Mouse (Mus musculus): ENCODE results near the gene Rap1gap. TPM values are rescaled to one million over a fixed set of nuclear protein-coding genes. Genes with fewer than 3 reads are reported as not detected.

Gene Rap1gap
- polyA plus RNA-seq, 1 experiment from 2014 or later = 6.1 TPM

- no peak for ATAC-seq (ENCODE audit: extremely low read depth, insufficient number of reproducible peaks, low FRiP score, low TSS enrichment)
- Histone ChIP-seq H3K4me3 (no peak overlapping the region), H3K27me3 (replicated peaks) (peaks cover 41% of the 10 kb centered on the region), H3K4me1 (peaks cover 51% of the 10 kb centered on the region), H3K27ac (replicated peaks) (no peak overlapping the region), H3K9ac (no peak overlapping the region), H3K4me2 (no peak overlapping the region), H3K36me3 (no peaks in the 10 kb centered on the region), H3K9me3 (no peaks in the 10 kb centered on the region)
- WGBS = 61% methylated on average over 13 of the region's 13 CpGs
Observed at GRCm38 (mm10) chr4:137697156-137697885, 32.8 kb downstream of the Rap1gap start.

- Histone ChIP-seq H3K36me3 (no peaks in the 10 kb centered on the region), H3K4me2 (no peak overlapping the region), H3K27me3 (replicated peaks) (peaks cover 41% of the 10 kb centered on the region), H3K4me1 (peaks cover 51% of the 10 kb centered on the region), H3K9me3 (no peaks in the 10 kb centered on the region), H3K27ac (replicated peaks) (0 out of 2 replicates have a peak overlapping the region, but pooled peaks have one; percentile 24), H3K9ac (no peak overlapping the region), H3K4me3 (no peak overlapping the region)
- WGBS = 61% methylated on average over 7 of the region's 7 CpGs
- ATAC-seq (ENCODE audit: extremely low read depth, insufficient number of reproducible peaks, low FRiP score, low TSS enrichment) = no peak
Observed at GRCm38 (mm10) chr4:137698076-137698985, 33.8 kb downstream of the Rap1gap start.

- Histone ChIP-seq H3K4me2 (no peak overlapping the region), H3K9ac (no peak overlapping the region), H3K4me3 (no peak overlapping the region), H3K9me3 (no peaks in the 10 kb centered on the region), H3K36me3 (no peaks in the 10 kb centered on the region), H3K27me3 (replicated peaks) (peaks cover 43% of the 10 kb centered on the region), H3K27ac (replicated peaks) (no peak overlapping the region), H3K4me1 (peaks cover 51% of the 10 kb centered on the region)
- no peak for ATAC-seq (ENCODE audit: extremely low read depth, insufficient number of reproducible peaks, low FRiP score, low TSS enrichment)
- 43% methylated on average over 21 of the region's 21 CpGs for WGBS
Observed at GRCm38 (mm10) chr4:137699264-137700211, 35.0 kb downstream of the Rap1gap start.

DNA sequence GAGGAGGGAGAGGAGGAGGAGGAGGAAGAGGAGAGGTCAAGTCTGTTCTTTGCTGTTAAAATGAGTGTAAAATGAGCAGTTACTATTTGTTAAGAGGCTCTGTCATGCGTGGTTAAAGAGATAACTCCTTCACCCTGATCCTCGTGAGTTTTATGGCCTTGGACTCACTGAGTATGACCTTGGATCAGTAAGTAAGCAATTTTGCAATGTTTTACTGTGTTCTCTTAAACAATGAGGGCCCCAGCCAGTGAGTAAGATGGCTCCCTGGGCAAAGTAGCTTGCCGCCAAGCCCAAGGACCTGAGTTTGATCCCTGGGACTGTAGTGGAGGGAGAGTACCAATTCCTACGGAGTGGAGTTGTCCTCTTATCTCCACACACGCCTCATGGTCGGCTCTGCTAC, 36.4 kb downstream of the Rap1gap start:
- H3K4me3 ChIP-seq = no peak overlapping the region
- no peak overlapping the region for H3K4me2 ChIP-seq
- no peaks in the 10 kb centered on the region for H3K36me3 ChIP-seq
- H3K9me3 ChIP-seq = no peaks in the 10 kb centered on the region
- no peak overlapping the region for H3K9ac ChIP-seq
- H3K27me3 ChIP-seq (replicated peaks) = peaks cover 57% of the 10 kb centered on the region
- ATAC-seq (ENCODE audit: extremely low read depth, insufficient number of reproducible peaks, low FRiP score, low TSS enrichment) = no peak
- H3K4me1 ChIP-seq = peaks cover 44% of the 10 kb centered on the region
- H3K27ac ChIP-seq (replicated peaks) = no peak overlapping the region
- WGBS = 33% methylated on average over 6 of the region's 6 CpGs

- peaks cover 39% of the 10 kb centered on the region for H3K4me1 ChIP-seq
- H3K27ac ChIP-seq (replicated peaks) = no peak overlapping the region
- ATAC-seq (ENCODE audit: extremely low read depth, insufficient number of reproducible peaks, low FRiP score, low TSS enrichment) = no peak
- H3K9me3 ChIP-seq = no peaks in the 10 kb centered on the region
- H3K27me3 ChIP-seq (replicated peaks) = peaks cover 77% of the 10 kb centered on the region
- 78% methylated on average over 5 of the region's 5 CpGs for WGBS
- no peak overlapping the region for H3K9ac ChIP-seq
- no peaks in the 10 kb centered on the region for H3K36me3 ChIP-seq
- no peak overlapping the region for H3K4me3 ChIP-seq
- H3K4me2 ChIP-seq = no peak overlapping the region
Observed at GRCm38 (mm10) chr4:137703077-137703476, 38.6 kb downstream of the Rap1gap start.

- Histone ChIP-seq H3K9me3 (no peaks in the 10 kb centered on the region), H3K36me3 (no peaks in the 10 kb centered on the region), H3K4me1 (peaks cover 29% of the 10 kb centered on the region), H3K27me3 (replicated peaks) (peaks cover 92% of the 10 kb centered on the region), H3K4me3 (no peak overlapping the region), H3K9ac (no peak overlapping the region), H3K4me2 (no peak overlapping the region), H3K27ac (replicated peaks) (no peak overlapping the region)
- 69% methylated on average over 2 of the region's 2 CpGs for WGBS
- ATAC-seq (ENCODE audit: extremely low read depth, insufficient number of reproducible peaks, low FRiP score, low TSS enrichment) = no peak
Observed at GRCm38 (mm10) chr4:137704561-137704960, 40.0 kb downstream of the Rap1gap start.

- H3K27ac ChIP-seq (replicated peaks) = no peak overlapping the region
- no peak for ATAC-seq (ENCODE audit: extremely low read depth, insufficient number of reproducible peaks, low FRiP score, low TSS enrichment)
- H3K4me2 ChIP-seq = no peak overlapping the region
- peaks cover 22% of the 10 kb centered on the region for H3K4me1 ChIP-seq
- H3K9ac ChIP-seq = no peak overlapping the region
- WGBS = 61% methylated on average over 5 of the region's 5 CpGs
- H3K9me3 ChIP-seq = no peaks in the 10 kb centered on the region
- H3K4me3 ChIP-seq = no peak overlapping the region
- peaks cover 93% of the 10 kb centered on the region for H3K27me3 ChIP-seq (replicated peaks)
- H3K36me3 ChIP-seq = no peaks in the 10 kb centered on the region
Observed at GRCm38 (mm10) chr4:137705379-137705778, 40.9 kb downstream of the Rap1gap start.

GRCm38 (mm10) chr4:137706510-137706909, 42.0 kb downstream of the Rap1gap start:
- peaks cover 95% of the 10 kb centered on the region for H3K27me3 ChIP-seq (replicated peaks)
- no peak overlapping the region for H3K4me3 ChIP-seq
- H3K4me2 ChIP-seq = peak overlapping the region; percentile 89
- H3K36me3 ChIP-seq = no peaks in the 10 kb centered on the region
- ATAC-seq (ENCODE audit: extremely low read depth, insufficient number of reproducible peaks, low FRiP score, low TSS enrichment) = no peak
- peak overlapping the region; percentile 82 for H3K9ac ChIP-seq
- H3K27ac ChIP-seq (replicated peaks) = no peak overlapping the region
- H3K9me3 ChIP-seq = no peaks in the 10 kb centered on the region
- H3K4me1 ChIP-seq = peaks cover 15% of the 10 kb centered on the region
- WGBS = 74% methylated on average over 7 of the region's 7 CpGs

DNA sequence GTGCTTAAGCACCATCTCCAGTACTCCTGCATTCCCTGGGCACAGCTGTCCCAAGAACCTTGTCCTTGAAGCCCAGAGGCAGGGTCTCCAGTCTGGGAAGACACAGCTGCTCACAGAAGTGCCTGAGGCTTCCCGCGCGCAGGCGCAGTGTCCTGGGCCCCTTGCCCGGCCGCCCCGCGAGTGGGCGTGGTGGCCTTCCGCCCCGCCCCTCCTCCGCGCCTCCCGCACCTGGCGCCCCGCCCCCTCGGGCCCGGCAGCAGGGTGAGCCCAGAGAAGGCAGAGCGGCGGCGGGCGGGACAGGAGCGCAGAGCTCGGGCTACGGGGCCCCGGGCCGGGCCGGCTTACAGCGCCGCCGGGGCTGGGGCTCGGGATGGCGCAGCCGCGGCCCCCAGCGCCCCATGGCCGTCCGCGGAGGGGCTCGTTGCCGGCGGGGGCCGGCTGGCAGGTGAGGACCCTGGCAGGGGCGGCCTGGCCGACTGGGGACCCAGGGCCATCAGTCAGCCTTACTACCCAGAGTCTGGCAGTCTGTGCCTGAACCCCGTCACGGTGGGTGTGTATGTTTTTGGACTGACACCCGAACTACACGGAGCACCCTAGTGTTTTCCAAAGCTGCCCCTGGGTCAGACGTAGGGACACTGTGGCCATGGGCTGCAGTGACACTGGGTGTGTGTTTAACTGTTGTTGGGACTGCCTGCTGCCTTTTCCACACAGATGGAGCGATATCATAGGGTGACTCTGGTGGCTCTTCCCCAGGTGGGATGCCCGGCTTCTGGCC, 42.9 kb downstream of the Rap1gap start:
- Histone ChIP-seq H3K4me2 (peak overlapping the region; percentile 89), H3K27me3 (replicated peaks) (peaks cover 97% of the 10 kb centered on the region), H3K36me3 (no peaks in the 10 kb centered on the region), H3K4me1 (peaks cover 14% of the 10 kb centered on the region), H3K27ac (replicated peaks) (no peak overlapping the region), H3K9ac (peak overlapping the region; percentile 82), H3K4me3 (peak overlapping the region; percentile 60), H3K9me3 (no peaks in the 10 kb centered on the region)
- peak; percentile 76 for ATAC-seq (ENCODE audit: extremely low read depth, insufficient number of reproducible peaks, low FRiP score, low TSS enrichment)
- WGBS = 4% methylated on average over 51 of the region's 52 CpGs

- Histone ChIP-seq H3K4me2 (no peak overlapping the region), H3K9ac (no peak overlapping the region), H3K27me3 (replicated peaks) (peaks cover 90% of the 10 kb centered on the region), H3K27ac (replicated peaks) (no peak overlapping the region), H3K4me3 (no peak overlapping the region), H3K9me3 (no peaks in the 10 kb centered on the region), H3K36me3 (no peaks in the 10 kb centered on the region), H3K4me1 (no peaks in the 10 kb centered on the region)
- ATAC-seq (ENCODE audit: extremely low read depth, insufficient number of reproducible peaks, low FRiP score, low TSS enrichment) = no peak
- 36% methylated on average over 13 of the region's 13 CpGs for WGBS
Observed at GRCm38 (mm10) chr4:137712963-137713362, 48.4 kb downstream of the Rap1gap start.

All from heart, embryonic 13.5 days (tissue).